Mouse (Mus musculus): ENCODE data around the gene Col15a1.

DNA sequence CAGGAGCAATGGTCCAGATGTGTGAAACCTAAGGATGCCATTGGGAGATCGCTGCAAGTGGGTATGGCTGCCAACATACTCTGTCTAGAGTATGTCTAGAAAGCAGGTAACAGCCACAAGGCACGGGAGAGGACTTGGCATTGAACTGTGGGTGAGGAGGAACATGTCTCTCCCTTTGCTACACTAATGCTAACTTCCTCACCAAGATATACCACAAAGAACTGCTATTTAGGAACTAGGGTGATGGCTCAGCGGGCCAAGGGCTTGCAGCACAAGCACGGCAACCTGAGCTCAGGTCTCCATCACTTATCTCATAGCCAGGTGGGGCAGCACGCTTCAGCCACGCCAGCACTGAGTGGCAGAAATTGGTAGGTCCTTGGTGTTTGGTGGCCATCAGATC, 103.5 kb downstream of the Col15a1 start:
- TF ChIP-seq CTCF (IDR thresholded peaks at IDR 0.05) (no peak), EP300 (IDR thresholded peaks at IDR 0.05) (no peak)
